Mouse (Mus musculus) hindbrain, embryonic 12.5 days (tissue): Measurements from ENCODE around the gene Gcnt1. TPM values are rescaled to one million over a fixed set of nuclear protein-coding genes. Genes with fewer than 3 reads are reported as not detected.

Experiments used
- ATAC-seq: fragments of 200-750 bp; cut with Nextera tagmentation; 2 replicates; pipeline ENCODE4 v1.8.0; 2017; ENCODE audit warnings: moderate TSS enrichment; ENCODE audit not compliant: low FRiP score
- H3K27ac ChIP-seq: fragments of 300-500 bp; sonication (generic); 2 replicates; pipeline ENCODE4 v1.5.1; 2016; ENCODE audit warnings: mild to moderate bottlenecking
- H3K27me3 ChIP-seq: fragments of 300-500 bp; sonication (generic); 2 replicates; pipeline ENCODE4 v1.6.1; 2016; ENCODE audit warnings: mild to moderate bottlenecking
- H3K36me3 ChIP-seq: fragments of 300-500 bp; sonication (generic); 2 replicates; pipeline ENCODE4 v1.6.1; 2016; ENCODE audit warnings: mild to moderate bottlenecking
- H3K4me1 ChIP-seq: fragments of 300-500 bp; sonication (generic); 2 replicates; pipeline ENCODE4 v1.6.1; 2016
- H3K4me2 ChIP-seq: fragments of 300-500 bp; sonication (generic); replicated peaks from 2 replicates; pipeline ENCODE4 v1.6.1; 2016; ENCODE audit warnings: mild to moderate bottlenecking
- H3K4me3 ChIP-seq: fragments of 300-500 bp; sonication (generic); 2 replicates; pipeline ENCODE4 v1.5.1; 2016; ENCODE audit warnings: mild to moderate bottlenecking
- H3K9ac ChIP-seq: fragments of 300-500 bp; sonication (generic); 2 replicates; pipeline ENCODE4 v1.6.1; 2016; ENCODE audit warnings: mild to moderate bottlenecking, moderate library complexity
- H3K9me3 ChIP-seq: fragments of 300-500 bp; sonication (generic); replicated peaks from 2 replicates; pipeline ENCODE4 v1.6.1; 2016; ENCODE audit warnings: mild to moderate bottlenecking
- WGBS: fragments of 180-500 bp; shearing (Covaris S2); methylation state at CpG from one replicate; pipeline ENCODE4 v1.1.7; 2016; 5-methylcytosine and 5-hydroxymethylcytosine counted together
- polyA plus RNA-seq: library from polyadenylated mRNA; unstranded; fragments of >200 nt; fragmentation: Nextera tagmentation; extraction: Ambion mirVana; gene quantifications from 2 replicates; pipeline ENCODE4 v1.2.1, GENCODE M21; 2016

The Gcnt1 gene
- 6.9 and 7.6 TPM in 2 replicates for polyA plus RNA-seq

DNA sequence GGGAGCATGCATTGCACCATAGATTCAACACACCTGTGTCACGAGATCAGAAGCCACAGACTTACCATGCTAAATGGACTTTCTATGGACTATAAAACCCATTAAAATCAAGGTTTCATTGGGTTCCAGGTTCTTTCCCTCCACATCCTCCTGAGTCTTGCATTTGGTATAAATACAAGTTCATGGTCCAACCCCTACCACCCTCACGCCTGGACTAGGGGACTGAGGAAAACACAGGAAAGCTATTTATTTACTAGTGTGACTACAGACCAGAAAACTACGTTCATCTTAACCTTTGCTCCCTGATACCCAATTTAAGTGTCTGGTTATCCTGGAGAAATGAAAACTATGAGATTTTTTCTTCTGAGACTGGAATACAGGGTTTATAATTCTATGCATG lies at the start of gene Gcnt1:
Gene Gcnt1, minus strand, starts transcription at position 144 of the 400 bp plus-strand sequence.
- WGBS: 87% methylated on average over 3 of the region's 3 CpGs
- Histone ChIP-seq H3K27me3 (no peaks in the 10 kb centered on the region), H3K9ac (no peak within 1 kb of the TSS), H3K9me3 (no peaks in the 10 kb centered on the region), H3K4me2 (no peak within 1 kb of the TSS), H3K36me3 (no peaks in the 10 kb centered on the region), H3K4me1 (no peaks in the 10 kb centered on the region), H3K4me3 (no peak within 1 kb of the TSS), H3K27ac (no peak within 1 kb of the TSS)
- no peak for ATAC-seq

DNA sequence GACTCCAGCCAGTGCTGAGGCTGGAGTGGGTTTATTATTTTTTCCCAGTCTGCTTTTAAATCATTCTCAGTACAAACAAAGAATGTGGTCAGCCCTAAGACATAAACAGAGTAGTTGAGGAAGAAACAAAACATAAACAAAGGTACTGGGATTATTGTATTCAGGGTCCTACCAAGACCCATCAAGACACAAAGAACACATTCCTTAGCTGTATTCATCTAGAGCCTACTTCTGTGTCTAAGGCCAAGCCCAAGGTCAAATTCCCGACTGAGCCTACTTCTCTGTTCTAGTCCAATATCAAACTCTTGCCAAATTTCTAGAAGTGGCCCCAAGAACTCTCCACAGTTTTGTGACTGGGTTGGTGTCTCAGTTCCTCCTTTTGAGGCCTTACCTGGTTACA lies 45.2 kb upstream of the Gcnt1 start:
- H3K27ac ChIP-seq: no peak overlapping the region
- WGBS: 86% methylated on average over 1 of the region's 1 CpGs
- no peak for ATAC-seq

DNA sequence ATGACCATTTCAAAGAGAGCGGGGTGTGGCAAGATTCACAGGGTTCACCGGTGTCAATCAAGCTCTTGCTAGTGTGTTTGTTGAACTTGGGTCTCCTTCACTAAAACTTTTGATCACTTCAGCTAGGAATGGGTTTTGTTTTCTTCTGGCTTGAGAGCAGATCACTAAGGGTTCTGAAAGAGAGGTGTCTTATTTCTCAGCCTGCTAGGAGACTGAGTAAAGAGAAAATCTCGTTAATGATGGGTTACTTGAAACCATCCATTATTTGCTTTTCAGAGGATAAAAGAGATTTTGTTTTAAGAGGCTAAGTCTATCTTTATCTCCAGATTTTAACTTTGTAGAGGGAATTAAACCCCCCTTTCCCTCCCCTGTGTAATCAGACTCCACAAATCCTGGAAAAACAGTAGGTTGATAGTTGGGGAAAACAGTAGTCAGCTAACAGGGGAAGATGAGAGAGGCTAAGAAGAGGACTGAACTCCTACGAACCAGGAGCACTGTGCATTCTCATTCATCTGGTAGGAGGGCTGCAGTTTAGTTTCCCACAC lies 40.3 kb upstream of the Gcnt1 start:
- H3K27ac ChIP-seq: no peak overlapping the region
- no peak overlapping the region for H3K4me3 ChIP-seq
- 55% methylated on average over 4 of the region's 4 CpGs for WGBS
- H3K9me3 ChIP-seq: no peaks in the 10 kb centered on the region
- H3K27me3 ChIP-seq: no peaks in the 10 kb centered on the region
- no peaks in the 10 kb centered on the region for H3K36me3 ChIP-seq
- no peak overlapping the region for H3K9ac ChIP-seq
- no peak overlapping the region for H3K4me2 ChIP-seq
- H3K4me1 ChIP-seq: no peaks in the 10 kb centered on the region
- ATAC-seq: no peak

More for the DNA sequence above, 45.2 kb upstream of the Gcnt1 start:
- H3K4me3 ChIP-seq: no peak overlapping the region
- H3K9me3 ChIP-seq: no peaks in the 10 kb centered on the region
- no peaks in the 10 kb centered on the region for H3K27me3 ChIP-seq
- no peaks in the 10 kb centered on the region for H3K4me1 ChIP-seq
- H3K4me2 ChIP-seq: no peak overlapping the region
- no peaks in the 10 kb centered on the region for H3K36me3 ChIP-seq
- H3K9ac ChIP-seq: no peak overlapping the region

DNA sequence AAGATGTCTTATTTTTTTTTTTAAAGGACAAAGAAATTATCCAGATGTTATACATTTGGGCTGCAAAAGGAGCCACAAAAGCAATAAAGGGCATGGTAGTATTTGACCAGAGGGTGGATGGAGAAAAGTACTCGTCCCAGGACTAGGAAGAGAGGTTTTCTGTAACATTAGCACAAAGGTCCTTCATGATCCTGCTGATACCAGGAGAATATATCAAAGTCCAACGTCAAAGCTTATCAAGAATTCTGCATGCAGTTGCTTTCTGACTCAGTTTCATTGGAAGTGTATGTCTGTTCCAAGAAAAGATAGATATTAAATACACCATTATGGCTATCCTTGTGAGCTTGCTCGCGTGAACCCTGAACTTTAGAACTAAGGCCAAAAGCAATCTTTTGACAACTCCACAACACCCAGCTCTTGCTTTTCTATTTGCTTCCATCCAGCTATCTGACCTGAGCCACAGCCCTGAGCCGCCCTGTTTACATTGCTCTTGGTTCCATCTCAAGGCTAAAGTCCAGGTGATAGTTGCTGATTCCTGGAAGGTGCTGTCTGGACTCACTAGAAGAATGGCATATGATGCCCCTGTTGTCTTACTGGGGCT lies 37.9 kb upstream of the Gcnt1 start:
- H3K27me3 ChIP-seq: no peaks in the 10 kb centered on the region
- no peak for ATAC-seq
- H3K4me3 ChIP-seq: no peak overlapping the region
- H3K4me2 ChIP-seq: no peak overlapping the region
- no peaks in the 10 kb centered on the region; the same call in 1 of the 2 replicates for H3K9me3 ChIP-seq
- no peaks in the 10 kb centered on the region for H3K4me1 ChIP-seq
- H3K27ac ChIP-seq: no peak overlapping the region
- H3K36me3 ChIP-seq: no peaks in the 10 kb centered on the region
- 87% methylated on average over 5 of the region's 5 CpGs for WGBS
- H3K9ac ChIP-seq: no peak overlapping the region

DNA sequence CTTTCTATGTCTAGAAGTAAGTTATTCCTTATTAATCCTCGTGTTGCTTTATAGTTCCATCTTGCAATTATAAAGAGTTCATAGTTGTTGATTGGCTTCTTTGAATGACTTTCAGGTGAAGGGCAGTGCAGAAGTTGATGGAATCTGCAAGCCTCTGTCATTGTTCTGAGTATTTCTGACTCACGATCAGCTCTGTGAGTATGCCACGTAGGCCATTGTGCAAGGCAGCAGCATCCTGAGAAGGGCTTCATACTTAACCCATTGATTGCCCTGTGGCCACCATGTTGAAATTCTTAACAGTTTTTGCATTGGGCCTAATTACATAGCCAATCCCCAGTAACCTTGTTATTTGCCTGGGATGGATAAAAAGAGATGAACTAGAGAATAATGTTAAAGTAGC lies 36.7 kb upstream of the Gcnt1 start:
- no peak for ATAC-seq
- 67% methylated on average over 3 of the region's 3 CpGs for WGBS

DNA sequence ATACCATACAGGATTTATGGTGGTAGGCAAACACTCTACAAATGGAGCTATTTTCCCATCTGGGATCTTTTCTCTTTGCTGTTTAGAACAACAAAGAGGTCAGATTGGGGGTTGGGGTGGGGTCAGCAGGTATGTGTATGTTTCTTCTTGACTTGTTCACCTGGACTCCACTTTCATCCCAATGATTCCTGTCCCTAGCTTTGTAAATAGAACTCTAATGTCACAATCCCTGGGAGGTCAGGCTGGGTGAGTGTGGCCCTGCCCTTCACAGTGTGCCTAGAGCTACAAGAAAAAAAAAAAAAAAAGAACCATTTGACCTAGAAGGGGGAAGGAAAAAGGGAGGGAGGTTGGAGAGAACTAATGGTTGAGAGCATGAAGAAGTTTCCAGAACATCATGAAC lies 35.9 kb upstream of the Gcnt1 start:
- Histone ChIP-seq H3K27me3 (no peaks in the 10 kb centered on the region), H3K9ac (no peak overlapping the region), H3K4me1 (no peaks in the 10 kb centered on the region), H3K36me3 (no peaks in the 10 kb centered on the region), H3K4me3 (no peak overlapping the region), H3K9me3 (no peaks in the 10 kb centered on the region; the same call in 1 of the 2 replicates), H3K27ac (no peak overlapping the region), H3K4me2 (no peak overlapping the region)
- no peak for ATAC-seq

More for the DNA sequence above, 36.7 kb upstream of the Gcnt1 start:
- Histone ChIP-seq H3K27me3 (no peaks in the 10 kb centered on the region), H3K4me1 (no peaks in the 10 kb centered on the region), H3K9me3 (no peaks in the 10 kb centered on the region; the same call in 1 of the 2 replicates), H3K4me3 (no peak overlapping the region), H3K4me2 (no peak overlapping the region), H3K9ac (no peak overlapping the region), H3K27ac (no peak overlapping the region), H3K36me3 (no peaks in the 10 kb centered on the region)

DNA sequence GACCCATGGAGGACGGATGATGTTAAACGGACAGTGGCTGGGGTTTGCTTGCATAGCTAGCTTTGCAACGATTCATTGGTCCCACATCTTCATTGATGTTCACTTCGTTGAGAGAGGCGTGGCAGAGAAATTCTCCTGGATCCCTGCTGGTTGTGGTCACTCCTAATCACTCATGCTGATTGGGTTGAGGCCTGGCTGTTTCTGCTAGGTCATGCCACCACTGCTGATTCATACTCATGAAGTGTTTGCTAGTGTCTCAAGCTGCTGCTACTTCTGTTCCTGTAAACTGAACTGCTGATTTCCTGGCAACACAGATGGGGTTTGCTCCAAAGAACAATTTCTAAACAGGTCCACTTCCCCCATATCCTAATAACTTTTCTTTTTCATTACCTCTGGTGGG lies 34.2 kb upstream of the Gcnt1 start:
- Histone ChIP-seq H3K4me3 (no peak overlapping the region), H3K27ac (no peak overlapping the region), H3K9ac (no peak overlapping the region), H3K4me2 (no peak overlapping the region), H3K4me1 (no peaks in the 10 kb centered on the region), H3K9me3 (no peaks in the 10 kb centered on the region; the same call in 1 of the 2 replicates), H3K36me3 (no peaks in the 10 kb centered on the region), H3K27me3 (no peaks in the 10 kb centered on the region)
- 91% methylated on average over 5 of the region's 5 CpGs for WGBS
- ATAC-seq: no peak

DNA sequence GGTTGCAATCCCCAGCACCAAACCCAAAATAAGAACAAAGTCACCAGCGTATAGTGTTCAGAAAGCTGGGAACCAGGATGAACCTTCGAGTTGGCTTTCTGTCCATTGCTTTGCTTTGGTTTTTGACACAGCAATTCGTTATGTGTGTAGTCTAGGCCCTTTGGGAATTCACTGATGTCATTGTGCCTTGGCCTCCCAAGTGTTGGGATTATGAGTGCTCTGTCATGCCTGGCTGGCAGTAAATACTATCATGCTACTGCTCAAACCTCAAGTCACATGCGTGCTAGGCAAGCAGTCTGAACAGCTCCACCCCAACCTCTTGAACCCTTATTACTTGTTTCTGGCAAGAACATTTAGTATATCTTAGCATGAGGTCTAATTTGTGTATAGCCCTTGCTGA lies 30.5 kb upstream of the Gcnt1 start:
- H3K9me3 ChIP-seq: no peaks in the 10 kb centered on the region; the same call in 1 of the 2 replicates
- H3K4me3 ChIP-seq: no peak overlapping the region
- H3K9ac ChIP-seq: no peak overlapping the region
- WGBS: 92% methylated on average over 4 of the region's 4 CpGs
- H3K4me2 ChIP-seq: no peak overlapping the region
- H3K27me3 ChIP-seq: no peaks in the 10 kb centered on the region
- no peak for ATAC-seq
- H3K27ac ChIP-seq: no peak overlapping the region
- H3K4me1 ChIP-seq: no peaks in the 10 kb centered on the region
- H3K36me3 ChIP-seq: peaks cover 16% of the 10 kb centered on the region

DNA sequence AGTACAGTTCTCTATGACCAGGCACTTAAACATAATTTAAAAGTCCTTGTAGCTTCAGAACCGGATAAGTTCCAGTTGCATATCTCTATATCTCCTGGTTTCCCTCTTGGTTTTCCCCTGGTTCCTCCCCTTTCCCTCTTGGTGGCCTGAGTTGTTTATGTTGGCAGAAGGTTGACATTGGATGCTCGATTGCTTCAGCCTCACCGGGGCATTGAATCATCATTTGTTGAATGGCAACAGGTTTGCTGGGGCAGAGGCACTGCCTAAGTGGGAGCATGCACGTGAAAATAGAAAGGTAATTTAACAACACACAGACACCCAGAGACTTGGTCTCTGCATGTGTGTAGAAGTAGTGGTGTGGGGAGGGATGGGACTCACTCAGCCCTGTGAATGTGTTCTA lies 27.9 kb upstream of the Gcnt1 start:
- Histone ChIP-seq H3K4me2 (no peak overlapping the region), H3K9ac (no peak overlapping the region), H3K4me1 (no peaks in the 10 kb centered on the region), H3K9me3 (no peaks in the 10 kb centered on the region), H3K4me3 (no peak overlapping the region), H3K27ac (no peak overlapping the region), H3K27me3 (no peaks in the 10 kb centered on the region), H3K36me3 (peaks cover 16% of the 10 kb centered on the region)
- 89% methylated on average over 4 of the region's 4 CpGs for WGBS
- no peak for ATAC-seq

DNA sequence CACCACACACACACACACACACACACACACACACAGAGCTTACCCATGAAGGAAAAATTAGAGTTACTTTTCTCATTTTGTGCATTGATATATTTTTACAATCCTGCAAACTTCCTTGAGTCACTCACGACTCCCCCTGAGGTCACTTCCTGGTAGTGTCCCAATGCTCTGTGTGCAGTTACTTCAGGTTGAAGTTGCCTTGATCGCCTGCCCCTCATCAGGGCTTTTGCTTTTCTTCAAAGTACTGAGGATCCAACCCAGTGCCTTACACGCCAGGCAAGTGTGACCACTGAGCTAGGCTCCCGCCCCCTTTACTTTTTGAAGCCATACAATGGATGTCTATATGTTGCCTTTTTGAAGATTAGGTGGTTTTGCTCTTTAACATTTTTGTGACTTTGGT lies 27.3 kb upstream of the Gcnt1 start:
- no peaks in the 10 kb centered on the region for H3K27me3 ChIP-seq
- no peaks in the 10 kb centered on the region for H3K4me1 ChIP-seq
- 90% methylated on average over 4 of the region's 4 CpGs for WGBS
- H3K4me3 ChIP-seq: no peak overlapping the region
- no peak for ATAC-seq
- no peak overlapping the region for H3K27ac ChIP-seq
- peaks cover 16% of the 10 kb centered on the region for H3K36me3 ChIP-seq
- no peaks in the 10 kb centered on the region for H3K9me3 ChIP-seq
- H3K4me2 ChIP-seq: no peak overlapping the region
- no peak overlapping the region for H3K9ac ChIP-seq

DNA sequence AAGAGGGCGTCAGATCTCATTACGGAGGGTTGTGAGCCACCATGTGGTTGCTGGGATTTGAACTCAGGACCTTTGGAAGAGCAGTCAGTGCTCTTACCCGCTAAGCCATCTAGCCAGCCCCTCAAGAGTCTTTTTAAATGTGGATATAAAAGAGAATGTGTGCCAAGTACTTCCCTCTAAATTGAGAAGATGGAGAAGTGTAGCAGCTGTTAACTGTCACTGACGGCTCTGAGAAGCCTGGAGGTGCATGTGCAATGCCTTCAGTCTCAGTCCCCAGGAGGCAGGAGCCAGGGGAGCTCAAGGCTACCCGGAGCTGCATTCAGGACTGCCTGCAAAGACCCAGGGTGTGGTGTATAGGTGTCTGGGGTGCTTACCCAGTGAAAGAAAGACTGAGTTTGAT lies 25.3 kb upstream of the Gcnt1 start:
- Histone ChIP-seq H3K4me1 (no peaks in the 10 kb centered on the region; the same call in 1 of the 2 replicates), H3K9ac (no peak overlapping the region), H3K27me3 (no peaks in the 10 kb centered on the region; the same call in 1 of the 2 replicates), H3K4me3 (no peak overlapping the region), H3K36me3 (peaks cover 16% of the 10 kb centered on the region), H3K4me2 (no peak overlapping the region), H3K9me3 (no peaks in the 10 kb centered on the region), H3K27ac (no peak overlapping the region)
- no peak for ATAC-seq
- WGBS: 86% methylated on average over 5 of the region's 5 CpGs

DNA sequence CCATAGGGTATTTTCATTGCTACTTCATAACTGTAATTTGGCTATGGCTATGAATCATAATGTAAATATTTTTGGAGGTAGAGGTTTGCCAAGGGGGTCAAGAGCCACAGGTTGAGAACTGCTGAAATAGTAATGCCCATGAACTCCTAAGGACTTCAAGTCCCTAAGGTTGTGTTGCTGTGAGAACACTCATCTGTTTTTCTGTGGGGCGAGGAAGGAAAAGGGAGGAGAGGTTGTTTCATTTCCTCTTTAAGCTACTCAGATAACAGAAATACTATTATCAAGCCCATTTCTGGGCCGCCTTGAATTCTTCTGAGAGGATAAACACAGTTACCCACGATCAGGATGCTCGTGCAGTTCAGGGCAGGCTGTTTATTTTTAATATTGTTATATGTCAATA lies 24.2 kb upstream of the Gcnt1 start:
- H3K36me3 ChIP-seq: peaks cover 16% of the 10 kb centered on the region
- no peak overlapping the region for H3K27ac ChIP-seq
- WGBS: 95% methylated on average over 4 of the region's 4 CpGs
- no peak overlapping the region for H3K9ac ChIP-seq
- no peak overlapping the region for H3K4me3 ChIP-seq
- H3K4me2 ChIP-seq: no peak overlapping the region
- no peaks in the 10 kb centered on the region for H3K9me3 ChIP-seq
- H3K4me1 ChIP-seq: no peaks in the 10 kb centered on the region; the same call in 1 of the 2 replicates
- H3K27me3 ChIP-seq: peaks cover 3% of the 10 kb centered on the region; the same call in 1 of the 2 replicates
- no peak for ATAC-seq
